Mouse (Mus musculus): ENCODE data around the gene Stard3nl. TPM values are rescaled to one million over a fixed set of nuclear protein-coding genes. Genes with fewer than 3 reads are reported as not detected.
"Not testable (repeated sequence)": the region's sequence is repeated elsewhere in the genome, so short reads cannot be mapped to it uniquely, and the experiment has no call there.

Stard3nl gene
- polyA plus RNA-seq, 1 experiment: not detected

DNA sequence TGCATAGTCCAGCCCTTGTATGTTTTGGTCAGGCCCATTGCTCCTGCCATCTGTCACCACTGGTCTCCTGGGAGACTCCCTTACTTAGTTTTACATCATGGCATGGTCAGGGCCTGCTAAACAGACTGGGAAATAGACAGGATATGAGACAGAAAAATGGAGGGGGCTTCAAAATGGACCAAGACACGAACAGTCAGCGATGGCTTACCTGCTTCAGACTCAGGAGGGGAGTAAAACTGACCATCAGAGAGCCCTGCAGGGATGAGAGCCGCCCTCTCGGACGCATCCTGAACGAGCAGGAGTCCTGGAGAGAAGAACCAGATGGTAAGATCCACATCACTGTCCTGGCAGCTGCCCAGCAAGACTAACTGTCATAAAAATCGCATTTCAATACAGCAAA lies 28.1 kb downstream of the Stard3nl start:
- H3K4me1 ChIP-seq (ENCODE audit: control insufficient read depth, insufficient read depth, low read length): peaks cover 2% of the 10 kb centered on the region; the same call in 1 of the 2 replicates
- WGBS: 89% methylated on average over 7 of the region's 7 CpGs
- no peak overlapping the region for H3K4me3 ChIP-seq (ENCODE audit: insufficient read depth, low read depth, low read length)
- no peak for TF ChIP-seq POLR2A (IDR thresholded peaks at IDR 0.05; ENCODE audit: insufficient read depth, low read depth, low read length)
- no peak overlapping the region for H3K27ac ChIP-seq (ENCODE audit: insufficient read depth, low read depth, low read length)

DNA sequence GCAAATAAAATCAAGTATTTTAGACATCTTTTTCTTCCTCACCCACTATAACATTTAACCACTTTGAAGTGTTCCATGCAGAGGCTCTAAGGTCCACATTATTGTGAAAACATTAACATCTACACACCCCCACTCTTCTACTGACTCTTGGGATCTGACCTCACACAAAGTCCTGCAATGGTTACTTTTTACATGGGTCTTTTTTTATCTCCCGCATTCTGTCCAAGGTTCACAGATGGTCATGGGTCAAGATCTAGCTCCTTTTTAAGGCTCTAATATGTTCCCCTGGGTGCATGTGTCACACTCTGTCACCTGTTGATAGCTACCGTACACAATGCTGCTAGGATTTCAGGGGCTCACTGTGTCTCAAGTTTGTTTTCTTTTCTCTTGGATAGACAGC lies 28.7 kb downstream of the Stard3nl start:
- H3K27ac ChIP-seq (ENCODE audit: insufficient read depth, low read depth, low read length): no peak overlapping the region
- peaks cover 6% of the 10 kb centered on the region for H3K4me1 ChIP-seq (ENCODE audit: control insufficient read depth, insufficient read depth, low read length)
- no peak overlapping the region for H3K4me3 ChIP-seq (ENCODE audit: insufficient read depth, low read depth, low read length)
- 89% methylated on average over 2 of the region's 2 CpGs for WGBS
- TF ChIP-seq POLR2A (IDR thresholded peaks at IDR 0.05; ENCODE audit: insufficient read depth, low read depth, low read length) (no peak), CTCF (IDR thresholded peaks at IDR 0.05; ENCODE audit: insufficient read depth, low read depth, low read length) (no peak)

DNA sequence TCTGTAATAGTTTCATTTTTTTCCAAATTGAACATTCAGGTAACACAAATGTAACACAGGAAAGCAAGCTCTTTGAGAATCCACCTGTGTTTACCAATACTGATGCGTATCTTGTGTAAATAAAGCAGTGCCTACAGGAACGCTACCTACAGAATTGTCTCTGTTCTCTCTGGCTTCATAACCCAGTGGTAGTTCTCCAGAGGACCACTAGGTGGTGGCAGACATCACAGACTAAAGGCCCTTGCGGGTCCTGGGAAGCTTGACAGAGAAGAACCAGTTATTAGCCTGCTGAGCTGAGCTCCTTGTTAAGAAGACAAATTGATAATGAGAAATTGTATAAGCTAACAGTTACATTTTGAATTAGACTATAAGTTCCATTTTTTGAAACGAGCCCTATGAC lies 30.0 kb downstream of the Stard3nl start:
- 22% methylated on average over 4 of the region's 4 CpGs for WGBS
- Histone ChIP-seq H3K4me3 (ENCODE audit: insufficient read depth, low read depth, low read length) (no peak overlapping the region), H3K27ac (ENCODE audit: insufficient read depth, low read depth, low read length) (no peak overlapping the region), H3K4me1 (ENCODE audit: control insufficient read depth, insufficient read depth, low read length) (peaks cover 8% of the 10 kb centered on the region)
- TF ChIP-seq CTCF (IDR thresholded peaks at IDR 0.05; ENCODE audit: insufficient read depth, low read depth, low read length) (no peak), POLR2A (IDR thresholded peaks at IDR 0.05; ENCODE audit: insufficient read depth, low read depth, low read length) (no peak)

DNA sequence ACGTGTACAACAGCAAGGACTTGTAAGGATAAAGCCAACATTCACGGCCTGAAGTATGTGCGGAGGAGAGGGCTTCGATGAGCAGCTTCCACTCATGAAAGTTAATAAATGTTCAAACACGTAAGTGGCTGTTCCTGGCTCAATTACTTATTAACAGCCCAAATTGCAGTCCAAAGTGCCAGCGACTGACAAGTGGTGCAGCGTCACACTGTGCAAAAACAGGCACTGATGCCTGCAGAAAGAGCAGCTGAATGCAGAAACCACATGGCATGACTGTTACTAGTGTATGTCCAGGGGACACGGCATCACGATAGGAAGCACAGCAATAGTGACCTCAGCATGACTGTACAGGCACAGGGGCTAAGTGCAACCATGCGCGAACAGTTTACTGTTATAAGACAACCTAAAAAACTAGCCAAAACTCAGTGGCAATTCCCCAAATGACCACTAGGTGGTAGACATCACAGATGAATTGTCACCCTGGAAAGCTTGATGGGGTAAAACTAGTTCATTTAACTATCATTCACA lies 31.3 kb downstream of the Stard3nl start:
- TF ChIP-seq CTCF (IDR thresholded peaks at IDR 0.05; ENCODE audit: insufficient read depth, low read depth, low read length) (no peak), POLR2A (IDR thresholded peaks at IDR 0.05; ENCODE audit: insufficient read depth, low read depth, low read length) (no peak)
- H3K27ac ChIP-seq (ENCODE audit: insufficient read depth, low read depth, low read length): no peak overlapping the region
- WGBS: 67% methylated on average over 11 of the region's 11 CpGs
- no peak overlapping the region for H3K4me3 ChIP-seq (ENCODE audit: insufficient read depth, low read depth, low read length)
- H3K4me1 ChIP-seq (ENCODE audit: control insufficient read depth, insufficient read depth, low read length): peaks cover 6% of the 10 kb centered on the region

DNA sequence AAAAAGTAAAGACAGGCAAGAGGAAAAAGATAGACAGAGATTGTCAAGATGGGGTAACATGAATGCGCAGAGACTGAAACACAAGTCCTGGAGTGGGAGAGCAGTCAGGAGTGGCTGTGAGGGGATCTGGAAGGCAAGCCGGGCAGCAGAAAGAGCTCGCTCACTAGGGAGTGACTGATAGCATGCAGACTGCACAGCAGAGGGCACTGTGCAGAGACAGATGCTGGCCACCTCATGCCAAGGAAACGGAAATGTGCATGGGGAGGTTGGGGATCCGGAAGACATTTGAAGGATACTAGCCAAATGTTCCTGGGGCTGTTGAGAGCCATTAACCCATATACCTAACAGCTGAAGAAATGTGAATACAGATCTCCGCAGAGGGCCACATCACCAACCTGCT lies 33.2 kb downstream of the Stard3nl start:
- Histone ChIP-seq H3K27ac (ENCODE audit: insufficient read depth, low read depth, low read length) (no peak overlapping the region), H3K4me1 (ENCODE audit: control insufficient read depth, insufficient read depth, low read length) (peaks cover 6% of the 10 kb centered on the region), H3K4me3 (ENCODE audit: insufficient read depth, low read depth, low read length) (no peak overlapping the region)
- WGBS: 42% methylated on average over 6 of the region's 6 CpGs
- TF ChIP-seq POLR2A (IDR thresholded peaks at IDR 0.05; ENCODE audit: insufficient read depth, low read depth, low read length): no peak
- TF ChIP-seq CTCF (IDR thresholded peaks at IDR 0.05; ENCODE audit: insufficient read depth, low read depth, low read length): 0 out of 2 replicates have a peak, but pooled peaks have one; percentile 29

DNA sequence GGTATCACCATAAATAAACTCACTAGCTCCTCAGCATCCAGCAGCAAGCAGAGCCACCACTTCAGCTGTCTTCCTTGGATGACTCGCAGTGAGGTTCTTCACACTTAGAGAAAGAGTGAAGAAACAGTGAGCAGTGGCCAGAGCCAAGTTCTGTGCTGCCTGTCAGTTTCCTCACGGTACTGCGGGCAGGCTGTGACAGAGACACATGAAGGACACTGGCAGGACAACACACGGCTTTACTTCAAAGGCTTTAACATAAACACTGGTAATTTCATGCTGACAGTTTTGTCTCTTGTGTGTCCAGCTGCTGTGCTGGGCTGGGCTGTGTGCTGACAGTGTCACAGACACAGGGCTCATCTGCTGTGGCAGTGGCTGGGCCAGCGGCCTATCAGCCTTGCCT lies 37.6 kb downstream of the Stard3nl start:
- TF ChIP-seq POLR2A (IDR thresholded peaks at IDR 0.05; ENCODE audit: insufficient read depth, low read depth, low read length) (no peak), CTCF (IDR thresholded peaks at IDR 0.05; ENCODE audit: insufficient read depth, low read depth, low read length) (no peak)
- Histone ChIP-seq H3K4me3 (ENCODE audit: insufficient read depth, low read depth, low read length) (no peak overlapping the region), H3K27ac (ENCODE audit: insufficient read depth, low read depth, low read length) (no peak overlapping the region), H3K4me1 (ENCODE audit: control insufficient read depth, insufficient read depth, low read length) (peaks cover 14% of the 10 kb centered on the region)
- WGBS: 69% methylated on average over 5 of the region's 5 CpGs

DNA sequence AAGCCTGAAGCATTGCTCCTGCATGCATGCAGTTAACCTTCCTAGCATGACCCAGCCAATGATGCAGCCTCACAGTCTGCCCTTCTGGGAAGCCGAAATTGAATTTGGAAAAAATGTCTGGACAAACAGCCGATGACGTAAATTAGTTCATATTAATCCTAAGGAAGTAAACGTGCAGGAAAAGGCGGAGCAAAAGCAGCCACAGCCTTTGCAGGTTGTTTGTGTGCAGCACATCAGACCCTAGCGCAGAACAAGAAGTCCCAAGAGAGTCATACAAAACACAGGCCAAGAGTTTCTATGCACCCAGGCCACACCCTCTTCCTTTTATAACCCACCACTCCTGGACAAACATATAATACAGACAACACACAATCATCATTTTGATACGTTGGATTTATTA lies 38.3 kb downstream of the Stard3nl start:
- H3K27ac ChIP-seq (ENCODE audit: insufficient read depth, low read depth, low read length): no peak overlapping the region
- H3K4me1 ChIP-seq (ENCODE audit: control insufficient read depth, insufficient read depth, low read length): peaks cover 12% of the 10 kb centered on the region
- whole genome bisulfite sequencing: 91% methylated on average over 7 of the region's 7 CpGs
- H3K4me3 ChIP-seq (ENCODE audit: insufficient read depth, low read depth, low read length): no peak overlapping the region
- TF ChIP-seq CTCF (IDR thresholded peaks at IDR 0.05; ENCODE audit: insufficient read depth, low read depth, low read length) (no peak), POLR2A (IDR thresholded peaks at IDR 0.05; ENCODE audit: insufficient read depth, low read depth, low read length) (no peak)

DNA sequence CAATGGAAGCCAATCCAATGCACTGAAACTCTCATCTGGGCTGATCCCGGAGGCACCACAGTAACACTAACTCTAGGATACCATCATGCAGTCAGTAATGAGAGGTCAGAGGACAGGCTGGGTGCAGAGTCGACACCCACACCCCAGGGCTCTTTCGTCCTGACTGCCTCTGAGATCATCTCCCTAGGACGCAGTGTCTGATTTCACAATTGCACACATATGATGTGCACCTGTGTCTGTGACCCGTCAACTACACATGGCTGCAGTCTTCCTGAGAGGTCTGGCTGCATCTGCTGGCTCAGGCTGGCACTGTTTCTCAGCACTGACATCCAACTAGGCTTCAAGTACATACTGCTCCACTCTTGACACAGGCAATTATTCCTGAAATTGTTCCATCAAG lies 38.9 kb downstream of the Stard3nl start:
- Histone ChIP-seq H3K4me1 (ENCODE audit: control insufficient read depth, insufficient read depth, low read length) (peaks cover 11% of the 10 kb centered on the region; the same call in 1 of the 2 replicates), H3K27ac (ENCODE audit: insufficient read depth, low read depth, low read length) (0 out of 2 replicates have a peak overlapping the region, but pooled peaks have one; percentile 22), H3K4me3 (ENCODE audit: insufficient read depth, low read depth, low read length) (no peak overlapping the region)
- no peak for TF ChIP-seq POLR2A (IDR thresholded peaks at IDR 0.05; ENCODE audit: insufficient read depth, low read depth, low read length)
- no peak for TF ChIP-seq CTCF (IDR thresholded peaks at IDR 0.05; ENCODE audit: insufficient read depth, low read depth, low read length)
- 79% methylated on average over 5 of the region's 5 CpGs for WGBS

DNA sequence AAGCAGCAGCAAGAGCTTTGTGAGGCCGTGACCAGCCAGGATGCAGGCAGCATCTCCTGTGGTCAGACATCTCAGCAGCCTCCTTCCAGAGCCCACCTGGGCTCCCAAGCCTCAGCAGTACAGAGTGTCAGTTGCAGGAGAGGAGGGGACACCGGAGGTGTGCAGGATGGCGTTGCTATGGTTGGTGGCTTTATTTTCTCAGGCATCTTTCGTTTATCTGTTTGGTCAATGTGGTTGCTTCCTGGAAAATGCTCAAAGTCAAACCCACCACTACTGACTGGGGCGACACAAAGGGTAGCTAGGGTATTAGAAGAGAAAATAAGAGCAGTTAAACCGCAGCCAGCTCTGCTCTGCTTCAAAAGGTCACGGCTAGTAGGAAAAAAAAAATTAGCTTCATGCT lies 39.5 kb downstream of the Stard3nl start:
- H3K27ac ChIP-seq (ENCODE audit: insufficient read depth, low read depth, low read length): no peak overlapping the region
- H3K4me1 ChIP-seq (ENCODE audit: control insufficient read depth, insufficient read depth, low read length): peaks cover 8% of the 10 kb centered on the region; the same call in 1 of the 2 replicates
- 70% methylated on average over 7 of the region's 7 CpGs for WGBS
- H3K4me3 ChIP-seq (ENCODE audit: insufficient read depth, low read depth, low read length): no peak overlapping the region
- TF ChIP-seq CTCF (IDR thresholded peaks at IDR 0.05; ENCODE audit: insufficient read depth, low read depth, low read length) (no peak), POLR2A (IDR thresholded peaks at IDR 0.05; ENCODE audit: insufficient read depth, low read depth, low read length) (no peak)

DNA sequence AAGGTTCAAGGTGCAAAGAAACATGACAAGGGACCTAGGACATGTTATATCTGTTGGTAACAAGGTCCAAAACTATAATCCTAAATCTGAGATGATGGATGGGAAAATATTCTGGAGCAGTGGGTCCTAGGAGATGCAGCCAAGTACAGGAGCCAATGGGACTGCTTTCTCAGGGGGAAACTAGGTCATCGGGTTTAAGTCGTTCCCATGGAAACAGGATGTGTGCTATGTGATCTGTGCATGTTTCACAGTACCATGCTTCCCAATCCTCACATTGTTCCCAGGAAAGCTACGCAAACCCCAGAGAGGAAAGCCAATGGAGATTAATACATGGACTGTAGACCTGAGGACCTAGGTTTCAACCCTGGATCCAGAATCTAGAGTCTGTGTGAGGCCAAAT lies 42.8 kb downstream of the Stard3nl start:
- Histone ChIP-seq H3K4me1 (ENCODE audit: control insufficient read depth, insufficient read depth, low read length) (peaks cover 8% of the 10 kb centered on the region; the same call in 1 of the 2 replicates), H3K27ac (ENCODE audit: insufficient read depth, low read depth, low read length) (no peak overlapping the region), H3K4me3 (ENCODE audit: insufficient read depth, low read depth, low read length) (no peak overlapping the region)
- 47% methylated on average over 3 of the region's 3 CpGs for WGBS
- no peak for TF ChIP-seq POLR2A (IDR thresholded peaks at IDR 0.05; ENCODE audit: insufficient read depth, low read depth, low read length)
- TF ChIP-seq CTCF (IDR thresholded peaks at IDR 0.05; ENCODE audit: insufficient read depth, low read depth, low read length): no peak

DNA sequence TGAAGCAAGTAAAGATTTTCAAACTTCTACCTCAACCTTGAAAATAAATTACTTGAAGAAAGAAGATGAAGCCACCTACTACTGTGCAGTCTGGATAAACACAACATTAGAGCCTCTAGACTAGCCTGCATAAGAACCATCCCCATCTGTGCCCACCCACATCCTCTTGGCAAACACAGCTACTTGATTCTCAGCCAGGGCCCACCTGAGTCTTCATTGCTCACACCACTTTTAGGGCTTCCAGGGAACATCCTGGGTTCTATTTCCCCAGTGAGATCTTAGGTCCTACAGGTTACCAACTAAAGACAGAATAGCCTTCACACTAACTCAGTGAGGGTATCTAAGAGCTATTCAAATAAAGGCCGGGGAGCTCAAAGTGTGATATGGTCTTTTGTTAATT lies 55.2 kb downstream of the Stard3nl start:
- H3K4me1 ChIP-seq (ENCODE audit: control insufficient read depth, insufficient read depth, low read length); H3K4me3 ChIP-seq (ENCODE audit: insufficient read depth, low read depth, low read length); H3K27ac ChIP-seq (ENCODE audit: insufficient read depth, low read depth, low read length): not testable (repeated sequence)
- 51% methylated on average over 1 of the region's 1 CpGs for WGBS

DNA sequence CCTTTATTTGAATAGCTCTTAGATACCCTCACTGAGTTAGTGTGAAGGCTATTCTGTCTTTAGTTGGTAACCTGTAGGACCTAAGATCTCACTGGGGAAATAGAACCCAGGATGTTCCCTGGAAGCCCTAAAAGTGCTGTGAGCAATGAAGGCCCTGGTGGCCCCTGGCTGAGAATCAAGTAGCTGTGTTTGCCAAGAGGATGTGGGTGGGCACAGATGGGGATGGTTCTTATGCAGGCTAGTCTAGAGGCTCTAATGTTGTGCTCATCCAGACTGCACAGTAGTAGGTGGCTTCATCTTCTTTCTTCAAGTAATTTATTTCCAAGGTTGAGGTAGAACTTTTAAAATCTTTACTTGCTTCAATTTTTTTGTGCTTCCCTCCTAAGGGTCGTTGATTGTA lies 59.3 kb downstream of the Stard3nl start:
- not testable (repeated sequence) for H3K4me3 ChIP-seq (ENCODE audit: insufficient read depth, low read depth, low read length); H3K27ac ChIP-seq (ENCODE audit: insufficient read depth, low read depth, low read length); H3K4me1 ChIP-seq (ENCODE audit: control insufficient read depth, insufficient read depth, low read length)
- WGBS: 83% methylated on average over 1 of the region's 1 CpGs

Measured in olfactory bulb, adult 2 months (tissue).